Mouse (Mus musculus) C2C12 (cell line): Measurements from ENCODE around the gene Sidt2.

ENCODE experiments used
- CTCF ChIP-seq: IDR thresholded peaks from one replicate; pipeline ENCODE4 v1.5.1; 2011; ENCODE audit not compliant: control insufficient read depth, insufficient read depth, insufficient read length
- MAX ChIP-seq: IDR thresholded peaks from one replicate; pipeline ENCODE4 v1.6.1; 2011; ENCODE audit warnings: mild to moderate bottlenecking, control low read depth
- MYOG ChIP-seq: IDR thresholded peaks from one replicate; pipeline ENCODE4 v1.6.1; 2011; ENCODE audit not compliant: control insufficient read depth, insufficient read length; ENCODE audit errors: extremely low read depth
- USF1 ChIP-seq: IDR thresholded peaks from one replicate; pipeline ENCODE4 v1.6.1; 2011; ENCODE audit warnings: low read depth, mild to moderate bottlenecking, control low read depth, moderate library complexity

- TF ChIP-seq CTCF (no peak), MYOG (no peak), USF1 (no peak), MAX (no peak)
These were observed 39.4 kb downstream of the Sidt2 start for GRCm38 (mm10) chr9:45915659-45916058.
